Mouse (Mus musculus): ENCODE data around the gene Scgb1b17. TPM values are rescaled to one million over a fixed set of nuclear protein-coding genes. Genes with fewer than 3 reads are reported as not detected.

The Scgb1b17 gene
- not detected in 2 replicates for polyA plus RNA-seq (2012; ENCODE audit: low replicate concordance)

GRCm38 (mm10) chr7:33063149-33063548 is at the start of gene Scgb1b17:
Gene Scgb1b17 (plus strand): TSS chr7:33063449.

GRCm38 (mm10) chr7:33056461-33056860 is 6.8 kb upstream of the Scgb1b17 start, which contains the start of gene Scgb2b17:
Gene Scgb2b17 (minus strand): TSS chr7:33056561.

Other genes with a start within 250 kb of the Scgb1b17 start
- gene Scgb2b15, start 233.8 kb upstream of the Scgb1b17 start, polyA plus RNA-seq (2012; ENCODE audit: low replicate concordance): not detected in 2 replicates
- not detected in 2 replicates for gene Scgb1b15, start 226.9 kb upstream of the Scgb1b17 start, polyA plus RNA-seq (2012; ENCODE audit: low replicate concordance)
- not detected in 2 replicates for gene Scgb2b17, start 6.9 kb upstream of the Scgb1b17 start, polyA plus RNA-seq (2012; ENCODE audit: low replicate concordance)
- gene Scgb2b18, start 110.4 kb downstream of the Scgb1b17 start, polyA plus RNA-seq (2012; ENCODE audit: low replicate concordance): not detected in 2 replicates
- not detected in 2 replicates for gene Scgb1b18, start 122.1 kb downstream of the Scgb1b17 start, polyA plus RNA-seq (2012; ENCODE audit: low replicate concordance)
- gene Scgb2b19, start 216.9 kb downstream of the Scgb1b17 start, polyA plus RNA-seq (2012; ENCODE audit: low replicate concordance): not detected in 2 replicates
- not detected in 2 replicates for gene Scgb1b19, start 223.8 kb downstream of the Scgb1b17 start, polyA plus RNA-seq (2012; ENCODE audit: low replicate concordance)